9 mouse cellular contexts compared by ENCODE assay signal in the genomic region with DNA sequence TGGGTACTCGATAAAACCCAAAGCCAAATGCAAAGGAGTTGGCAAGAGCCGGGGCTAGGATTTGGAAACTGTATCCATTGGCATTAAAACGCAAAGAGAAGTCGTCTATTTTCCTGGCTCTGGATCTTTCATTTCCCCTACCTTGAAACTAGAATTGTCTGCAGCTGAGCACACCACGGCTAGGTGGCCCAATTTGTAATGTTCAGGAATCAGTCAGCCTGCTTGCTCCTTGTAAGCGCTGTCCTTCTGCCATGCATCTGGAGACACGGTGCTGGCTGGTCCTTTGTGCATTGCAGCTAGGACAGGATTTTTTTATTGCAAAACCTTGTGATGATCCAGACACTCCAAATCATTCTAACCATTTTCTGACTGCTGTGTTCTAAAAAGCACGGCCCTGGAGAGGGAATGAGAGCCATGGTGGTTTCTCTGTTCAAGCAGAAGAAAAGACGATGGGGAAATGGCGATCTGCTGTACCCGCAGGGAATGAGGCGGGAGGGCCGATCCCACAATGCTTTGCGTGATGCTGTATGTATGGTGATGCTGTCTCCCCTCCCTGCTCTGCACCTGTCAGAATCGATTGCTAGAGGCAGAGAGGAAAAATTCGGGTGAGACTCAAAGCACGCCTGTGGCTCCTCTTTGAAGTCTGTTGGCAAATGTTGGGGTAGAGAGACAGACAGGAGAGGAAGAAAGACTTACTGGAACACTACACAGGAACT. TPM values are rescaled to one million over a fixed set of nuclear protein-coding genes. Genes with fewer than 3 reads are reported as not detected.
DNase-seq lines count a peak whose midpoint lies in the region; ATAC-seq and TF ChIP-seq lines count a peak whose summit lies in the region.
"Had no signal": no experiment of that assay in that cellular context is flagged by ENCODE, and none has a peak within 500 bp of the region (broad histone marks: within the 10 kb centered on the region; RNA-seq: fewer than 3 reads in every experiment).

No protein-coding gene starts in this region.

- in situ Hi-C loops in ES-E14 (cut with MboI; ENCODE audit: low sequenced_read_pairs in 2 of 2, unreplicated experiment in 2 of 2): no loop called here

- ATAC-seq in forebrain, embryonic 14.5 days: peak; percentile 38
- no peak for ATAC-seq in embryonic facial prominence, embryonic 15.5 days (ENCODE audit: insufficient number of reproducible peaks, low FRiP score, low TSS enrichment, low read depth)
- peak; percentile 60; the same call in 1 of the 2 replicates for ATAC-seq in limb, embryonic 15.5 days (ENCODE audit: insufficient number of reproducible peaks, low FRiP score, low TSS enrichment, low read depth)
- ATAC-seq in lung, postnatal 0 days: no peak

- H3K9me3 ChIP-seq in forebrain, embryonic 14.5 days (replicated peaks; ENCODE audit: control insufficient read depth, low read length): no peaks in the 10 kb centered on the region
- H3K9me3 ChIP-seq in forebrain, embryonic 10.5 days: no peaks in the 10 kb centered on the region
- no peaks in the 10 kb centered on the region for H3K9me3 ChIP-seq in ES-E14 (ENCODE audit: control insufficient read depth, insufficient read depth, low read depth, low read length)
- no peaks in the 10 kb centered on the region for H3K9me3 ChIP-seq in embryonic facial prominence, embryonic 15.5 days (replicated peaks)
- H3K9me3 ChIP-seq in limb, embryonic 15.5 days: no peaks in the 10 kb centered on the region
- H3K9me3 ChIP-seq in lung, postnatal 0 days (ENCODE audit: low read length): no peaks in the 10 kb centered on the region
- H3K9me3 ChIP-seq: liver, embryonic 15.5 days had no signal

- H3K27me3 ChIP-seq in forebrain, embryonic 14.5 days (replicated peaks; ENCODE audit: control insufficient read depth, insufficient read depth, low read length): no peaks in the 10 kb centered on the region
- no peaks in the 10 kb centered on the region for H3K27me3 ChIP-seq in forebrain, embryonic 10.5 days (ENCODE audit: poor library complexity, severe bottlenecking)
- H3K27me3 ChIP-seq in embryonic facial prominence, embryonic 15.5 days: no peaks in the 10 kb centered on the region
- H3K27me3 ChIP-seq in limb, embryonic 15.5 days: no peaks in the 10 kb centered on the region
- no peaks in the 10 kb centered on the region for H3K27me3 ChIP-seq in lung, postnatal 0 days (replicated peaks; ENCODE audit: insufficient read depth, low read length)
- H3K27me3 ChIP-seq: liver, embryonic 15.5 days had no signal

- H3K36me3 ChIP-seq in forebrain, embryonic 14.5 days (ENCODE audit: control insufficient read depth, insufficient read depth, low read length): no peaks in the 10 kb centered on the region
- no peaks in the 10 kb centered on the region for H3K36me3 ChIP-seq in forebrain, embryonic 10.5 days (replicated peaks)
- no peaks in the 10 kb centered on the region for H3K36me3 ChIP-seq in ES-E14 (ENCODE audit: control insufficient read depth, insufficient read depth, low read length, poor library complexity, severe bottlenecking)
- H3K36me3 ChIP-seq in embryonic facial prominence, embryonic 15.5 days: no peaks in the 10 kb centered on the region
- H3K36me3 ChIP-seq in limb, embryonic 15.5 days: no peaks in the 10 kb centered on the region
- no peaks in the 10 kb centered on the region for H3K36me3 ChIP-seq in lung, postnatal 0 days (ENCODE audit: insufficient read depth, low read length)
- H3K36me3 ChIP-seq: liver, embryonic 15.5 days had no signal

- peak; percentile 38 for DNase-seq in forebrain, embryonic 14.5 days (ENCODE audit: low spot score)
- no peak for DNase-seq in forebrain, embryonic 10.5 days (ENCODE audit: extremely low spot score, low spot score)
- peak; percentile 19 for DNase-seq in ES-E14 (ENCODE audit: low read depth, low spot score)
- DNase-seq in T-cell, adult 2 months (ENCODE audit: low spot score): no peak
- no peak for DNase-seq in lung, postnatal 0 days (ENCODE audit: low spot score)
- no peak for DNase-seq in embryo, embryonic 10 days (ENCODE audit: low spot score)

- no peak for TF ChIP-seq EP300 in lung, postnatal 0 days (IDR thresholded peaks at IDR 0.05)

- no peak overlapping the region for H3K4me3 ChIP-seq in forebrain, embryonic 14.5 days (ENCODE audit: low read depth, low read length)
- H3K4me3 ChIP-seq in forebrain, embryonic 10.5 days: no peak overlapping the region
- H3K4me3 ChIP-seq in ES-E14 (ENCODE audit: insufficient read depth in 1 of 2, low read depth in 1 of 2, low read length in 2 of 2, poor library complexity in 1 of 2, severe bottlenecking in 1 of 2): peak overlapping the region in 1 of 2 experiments; percentile 16; a peak in 2 of 4 replicates
- no peak overlapping the region for H3K4me3 ChIP-seq in embryonic facial prominence, embryonic 15.5 days (replicated peaks)
- H3K4me3 ChIP-seq in limb, embryonic 15.5 days: no peak overlapping the region
- H3K4me3 ChIP-seq in lung, postnatal 0 days (ENCODE audit: low read depth, low read length): no peak overlapping the region
- H3K4me3 ChIP-seq: liver, embryonic 15.5 days had no signal

- TF ChIP-seq CTCF in lung, postnatal 0 days (IDR thresholded peaks at IDR 0.05): no peak

- WGBS in forebrain, embryonic 14.5 days: 72% methylated on average over 17 of the region's 17 CpGs
- WGBS in forebrain, embryonic 10.5 days: 89% methylated on average over 17 of the region's 17 CpGs
- WGBS in embryonic facial prominence, embryonic 15.5 days: 65% methylated on average over 17 of the region's 17 CpGs
- 44% methylated on average over 17 of the region's 17 CpGs for WGBS in limb, embryonic 15.5 days
- WGBS in lung, postnatal 0 days: 71% methylated on average over 17 of the region's 17 CpGs

- no peak overlapping the region for H3K4me2 ChIP-seq in forebrain, embryonic 14.5 days (ENCODE audit: low read length)
- H3K4me2 ChIP-seq in embryonic facial prominence, embryonic 15.5 days (replicated peaks): no peak overlapping the region
- H3K4me2 ChIP-seq in limb, embryonic 15.5 days: peak overlapping the region; percentile 21; the same call in 1 of the 2 replicates
- H3K4me2 ChIP-seq in lung, postnatal 0 days (replicated peaks; ENCODE audit: low read depth, low read length): no peak overlapping the region
- H3K4me2 ChIP-seq: liver, embryonic 15.5 days had no signal

- H3K9ac ChIP-seq in forebrain, embryonic 14.5 days (ENCODE audit: low read length): no peak overlapping the region
- no peak overlapping the region for H3K9ac ChIP-seq in ES-E14 (ENCODE audit: insufficient read depth, low read depth, low read length, poor library complexity, severe bottlenecking)
- H3K9ac ChIP-seq in embryonic facial prominence, embryonic 15.5 days: no peak overlapping the region
- no peak overlapping the region for H3K9ac ChIP-seq in limb, embryonic 15.5 days
- no peak overlapping the region for H3K9ac ChIP-seq in lung, postnatal 0 days (replicated peaks; ENCODE audit: low read depth)
- H3K9ac ChIP-seq: liver, embryonic 15.5 days had no signal

- H3K27ac ChIP-seq in forebrain, embryonic 14.5 days (ENCODE audit: low read depth, low read length): peak overlapping the region; percentile 67; the same call in 1 of the 2 replicates
- H3K27ac ChIP-seq in forebrain, embryonic 10.5 days: no peak overlapping the region
- H3K27ac ChIP-seq in ES-E14 (ENCODE audit: insufficient read depth, low read depth, low read length, poor library complexity, severe bottlenecking): no peak overlapping the region
- H3K27ac ChIP-seq in embryonic facial prominence, embryonic 15.5 days (replicated peaks): peak overlapping the region; percentile 63; the same call in 1 of the 2 replicates
- H3K27ac ChIP-seq in limb, embryonic 15.5 days: peak overlapping the region; percentile 87
- no peak overlapping the region for H3K27ac ChIP-seq in lung, postnatal 0 days (ENCODE audit: low read length)
- H3K27ac ChIP-seq: liver, embryonic 15.5 days had no signal

- H3K4me1 ChIP-seq in forebrain, embryonic 14.5 days (ENCODE audit: control insufficient read depth, insufficient read depth, low read length): 0 out of 2 replicates have a peak, but pooled peaks cover 4% of the 10 kb centered on the region
- no peaks in the 10 kb centered on the region for H3K4me1 ChIP-seq in forebrain, embryonic 10.5 days
- H3K4me1 ChIP-seq in ES-E14 (ENCODE audit: control insufficient read depth in 2 of 2, insufficient read depth in 2 of 2, low read length in 2 of 2, poor library complexity in 1 of 2): no peaks in the 10 kb centered on the region
- peaks cover 16% of the 10 kb centered on the region for H3K4me1 ChIP-seq in embryonic facial prominence, embryonic 15.5 days
- H3K4me1 ChIP-seq in limb, embryonic 15.5 days: peaks cover 26% of the 10 kb centered on the region
- H3K4me1 ChIP-seq in lung, postnatal 0 days (ENCODE audit: insufficient read depth, low read depth, low read length): no peaks in the 10 kb centered on the region
- H3K4me1 ChIP-seq: liver, embryonic 15.5 days had no signal

TF ChIP-seq in ES-E14, 5 proteins besides CTCF, POLR2A, EP300 and RAD21:
- no peak for TF ChIP-seq ZC3H11A (IDR thresholded peaks at IDR 0.05; ENCODE audit: borderline replicate concordance, low read depth, low read length)
- TF ChIP-seq CHD2 (IDR thresholded peaks at IDR 0.05; ENCODE audit: low read depth, low read length): no peak
- no peak for TF ChIP-seq HCFC1 (IDR thresholded peaks at IDR 0.05; ENCODE audit: borderline replicate concordance, insufficient read depth, low read length)
- no peak for TF ChIP-seq MAFK (IDR thresholded peaks at IDR 0.05; ENCODE audit: insufficient read depth, low read depth, low read length)
- TF ChIP-seq ZNF384 (IDR thresholded peaks at IDR 0.05; ENCODE audit: low read depth, low read length): no peak; the same call in 1 of the 2 replicates

RNA-seq across cellular contexts. Expression of a gene that starts 35.5 kb away (rescaled TPM):
- polyA plus RNA-seq in forebrain, embryonic 14.5 days (2014; fragmentation: Nextera tagmentation; extraction: Ambion mirVana): 3.6 and 4.6 TPM in 2 replicates
- 3.9 and 5.4 TPM in 2 replicates for polyA plus RNA-seq in forebrain, embryonic 10.5 days (2016; fragmentation: Nextera tagmentation; extraction: Ambion mirVana)
- total RNA-seq in ES-E14 (2012; rRNA removed): 0.90 and 1.7 TPM in 2 replicates
- 10.8 and 11.4 TPM in 2 replicates for polyA plus RNA-seq in embryonic facial prominence, embryonic 15.5 days (2015; fragmentation: Nextera tagmentation; extraction: Ambion mirVana)
- 4.7 and 5.5 TPM in 2 replicates for polyA plus RNA-seq in limb, embryonic 15.5 days (2015; fragmentation: Nextera tagmentation; extraction: Ambion mirVana)
- polyA plus RNA-seq in lung, postnatal 0 days (2015; fragmentation: Nextera tagmentation; extraction: Ambion mirVana): 0.88 and 2.0 TPM in 2 replicates

Comparison
In these comparisons a context has a peak if more than half of its experiments do, and no peak if none do; other contexts are left out.
1. DNase-seq: peak in forebrain, embryonic 14.5 days (single experiment) and ES-E14 (single experiment); none in forebrain, embryonic 10.5 days (single experiment), T-cell, adult 2 months (single experiment), lung, postnatal 0 days (single experiment) and embryo, embryonic 10 days (single experiment).
2. H3K27ac ChIP-seq: peak in forebrain, embryonic 14.5 days (single experiment), embryonic facial prominence, embryonic 15.5 days (single experiment) and limb, embryonic 15.5 days (single experiment); none in forebrain, embryonic 10.5 days (single experiment), ES-E14 (single experiment) and lung, postnatal 0 days (single experiment).
3. ATAC-seq: peak in forebrain, embryonic 14.5 days (single experiment) and limb, embryonic 15.5 days (single experiment); none in embryonic facial prominence, embryonic 15.5 days (single experiment) and lung, postnatal 0 days (single experiment).